ENCODE assay signal across 9 mouse cellular contexts in genomic region chr11:117343800-117344199, GRCm38 (mm10).
DNase-seq lines count a peak whose midpoint lies in the region; ATAC-seq lines count a peak whose summit lies in the region.
"Had no signal": no experiment of that assay in that cellular context is flagged by ENCODE, and none has a peak within 500 bp of the region (broad histone marks: within the 10 kb centered on the region; RNA-seq: fewer than 3 reads in every experiment).

No protein-coding gene starts in this region.

- peak overlapping the region; percentile 35; the same call in 1 of the 2 replicates for H3K27ac ChIP-seq in kidney, embryonic 16.5 days (ENCODE audit: low read length)
- peak overlapping the region; percentile 93 for H3K27ac ChIP-seq in embryonic facial prominence, embryonic 12.5 days
- peak overlapping the region; percentile 85 for H3K27ac ChIP-seq in hindbrain, embryonic 13.5 days
- peak overlapping the region; percentile 28; the same call in 1 of the 2 replicates for H3K27ac ChIP-seq in liver, embryonic 16.5 days (ENCODE audit: low read length)

- H3K36me3 ChIP-seq in kidney, embryonic 16.5 days (ENCODE audit: insufficient read depth, low read length), result no peaks in the 10 kb centered on the region
- H3K36me3 ChIP-seq in embryonic facial prominence, embryonic 12.5 days, result 0 out of 2 replicates have a peak, but pooled peaks cover 5% of the 10 kb centered on the region
- H3K36me3 ChIP-seq in hindbrain, embryonic 13.5 days, result no peaks in the 10 kb centered on the region
- H3K36me3 ChIP-seq in liver, embryonic 16.5 days (ENCODE audit: control insufficient read depth, insufficient read depth), result no peaks in the 10 kb centered on the region

- no peak overlapping the region for H3K9ac ChIP-seq in kidney, embryonic 16.5 days (replicated peaks; ENCODE audit: low read length)
- H3K9ac ChIP-seq in embryonic facial prominence, embryonic 12.5 days, result no peak overlapping the region
- no peak overlapping the region for H3K9ac ChIP-seq in hindbrain, embryonic 13.5 days
- no peak overlapping the region for H3K9ac ChIP-seq in liver, embryonic 16.5 days (ENCODE audit: low read depth, low read length)

- H3K4me1 ChIP-seq in kidney, embryonic 16.5 days (ENCODE audit: insufficient read depth, low read length), result peaks cover 62% of the 10 kb centered on the region
- H3K4me1 ChIP-seq in embryonic facial prominence, embryonic 12.5 days, result peaks cover 82% of the 10 kb centered on the region
- peaks cover 98% of the 10 kb centered on the region for H3K4me1 ChIP-seq in hindbrain, embryonic 13.5 days (replicated peaks)
- H3K4me1 ChIP-seq in liver, embryonic 16.5 days (ENCODE audit: control insufficient read depth, low read depth, low read length), result peaks cover 67% of the 10 kb centered on the region

- no peak for DNase-seq in kidney, postnatal 10 days
- DNase-seq in kidney, postnatal 25 days, result no peak
- DNase-seq: adrenal gland, postnatal 10 days; cerebellum, adult 2 months had no signal

- H3K9me3 ChIP-seq in kidney, embryonic 16.5 days (ENCODE audit: low read length), result no peaks in the 10 kb centered on the region
- no peaks in the 10 kb centered on the region for H3K9me3 ChIP-seq in embryonic facial prominence, embryonic 12.5 days
- H3K9me3 ChIP-seq in hindbrain, embryonic 13.5 days, result no peaks in the 10 kb centered on the region
- H3K9me3 ChIP-seq in liver, embryonic 16.5 days (replicated peaks; ENCODE audit: control insufficient read depth, low read length), result no peaks in the 10 kb centered on the region

- H3K4me2 ChIP-seq in kidney, embryonic 16.5 days (replicated peaks; ENCODE audit: low read depth, low read length), result no peak overlapping the region
- H3K4me2 ChIP-seq in embryonic facial prominence, embryonic 12.5 days (replicated peaks), result peak overlapping the region; percentile 21
- H3K4me2 ChIP-seq in hindbrain, embryonic 13.5 days, result no peak overlapping the region
- H3K4me2 ChIP-seq in liver, embryonic 16.5 days (ENCODE audit: low read depth, low read length), result no peak overlapping the region

- H3K4me3 ChIP-seq in kidney, embryonic 16.5 days (ENCODE audit: low read length), result no peak overlapping the region
- no peak overlapping the region for H3K4me3 ChIP-seq in embryonic facial prominence, embryonic 12.5 days
- H3K4me3 ChIP-seq in hindbrain, embryonic 13.5 days, result no peak overlapping the region
- H3K4me3 ChIP-seq in liver, embryonic 16.5 days (ENCODE audit: low read depth, low read length), result no peak overlapping the region

- H3K27me3 ChIP-seq in kidney, embryonic 16.5 days (ENCODE audit: insufficient read depth, low read length), result no peaks in the 10 kb centered on the region
- H3K27me3 ChIP-seq in embryonic facial prominence, embryonic 12.5 days, result no peaks in the 10 kb centered on the region
- H3K27me3 ChIP-seq in hindbrain, embryonic 13.5 days, result no peaks in the 10 kb centered on the region
- no peaks in the 10 kb centered on the region for H3K27me3 ChIP-seq in liver, embryonic 16.5 days (ENCODE audit: control insufficient read depth, insufficient read depth, low read depth, low read length)

- 65% methylated on average over 5 of the region's 5 CpGs for WGBS in kidney, embryonic 16.5 days
- 76% methylated on average over 5 of the region's 5 CpGs for WGBS in embryonic facial prominence, embryonic 12.5 days
- WGBS in hindbrain, embryonic 13.5 days, result 83% methylated on average over 5 of the region's 5 CpGs
- 62% methylated on average over 5 of the region's 5 CpGs for WGBS in liver, embryonic 16.5 days (ENCODE audit: insufficient replicate concordance)

- ATAC-seq in kidney, embryonic 16.5 days (ENCODE audit: low FRiP score, low TSS enrichment), result no peak
- ATAC-seq in embryonic facial prominence, embryonic 12.5 days (ENCODE audit: insufficient number of reproducible peaks, insufficient read depth, low FRiP score, low TSS enrichment), result no peak
- ATAC-seq in hindbrain, embryonic 13.5 days (ENCODE audit: low FRiP score), result no peak
- ATAC-seq in liver, embryonic 16.5 days (ENCODE audit: low read depth), result no peak
- ATAC-seq in megakaryocyte-erythroid progenitor cell, adult 5-6 weeks (replicated peaks; ENCODE audit: low FRiP score, low TSS enrichment, poor library complexity, severe bottlenecking), result no peak

Comparison
In these comparisons a context has a peak if more than half of its experiments do, and no peak if none do; other contexts are left out.
1. H3K27ac ChIP-seq: peak in every context shown above with its lines; median percentile 93 in embryonic facial prominence, embryonic 12.5 days; 85 in hindbrain, embryonic 13.5 days; 35 in kidney, embryonic 16.5 days; 28 in liver, embryonic 16.5 days.